Mouse (Mus musculus) limb, embryonic 14.5 days (tissue): ENCODE data around the gene Klhdc8a. TPM values are rescaled to one million over a fixed set of nuclear protein-coding genes. Genes with fewer than 3 reads are reported as not detected.
A peak's percentile ranks its signal among the peaks of the same experiment; 100 is the strongest.

Experiments used
- ATAC-seq: fragments of 200-750 bp; cut with Nextera tagmentation; 2 replicates; pipeline ENCODE4 v1.8.0; 2017; ENCODE audit warnings: low read depth, moderate number of reproducible peaks, moderate TSS enrichment; ENCODE audit not compliant: low FRiP score
- DNase-seq: peaks from one replicate; pipeline ENCODE4 v3.0.0-alpha.2; 2015; ENCODE audit warnings: low spot score
- H3K27ac ChIP-seq: fragments of 300-500 bp; sonication (generic); replicated peaks from 2 replicates; pipeline ENCODE4 v1.5.1; 2014; ENCODE audit warnings: low read depth, mild to moderate bottlenecking, low read length, moderate library complexity, mixed read lengths
- H3K27me3 ChIP-seq: fragments of 300-500 bp; sonication (generic); 2 replicates; pipeline ENCODE4 v1.6.1; 2014; ENCODE audit warnings: low read length, mixed read lengths; ENCODE audit not compliant: control insufficient read depth, insufficient read depth
- H3K36me3 ChIP-seq: fragments of 300-500 bp; sonication (generic); 2 replicates; pipeline ENCODE4 v1.6.1; 2014; ENCODE audit warnings: mild to moderate bottlenecking, low read length, moderate library complexity, mixed read lengths; ENCODE audit not compliant: control insufficient read depth, insufficient read depth
- H3K4me1 ChIP-seq: fragments of 300-500 bp; sonication (generic); 2 replicates; pipeline ENCODE4 v1.6.1; 2014; ENCODE audit warnings: antibody characterized with exemption, low read length, mixed read lengths; ENCODE audit not compliant: control insufficient read depth, insufficient read depth
- H3K4me2 ChIP-seq: fragments of 300-500 bp; sonication (generic); replicated peaks from 2 replicates; pipeline ENCODE4 v1.6.1; 2014; ENCODE audit warnings: low read depth, mild to moderate bottlenecking, low read length, moderate library complexity; ENCODE audit not compliant: severe bottlenecking
- H3K4me3 ChIP-seq: fragments of 300-500 bp; sonication (generic); replicated peaks from 2 replicates; pipeline ENCODE4 v1.5.1; 2014; ENCODE audit warnings: low read length
- H3K9ac ChIP-seq: fragments of 300-500 bp; sonication (generic); 2 replicates; pipeline ENCODE4 v1.6.1; 2014; ENCODE audit warnings: mild to moderate bottlenecking, low read depth, low read length, moderate library complexity; ENCODE audit not compliant: severe bottlenecking
- H3K9me3 ChIP-seq: fragments of 300-500 bp; sonication (generic); 2 replicates; pipeline ENCODE4 v1.6.1; 2016; ENCODE audit warnings: low read length; ENCODE audit not compliant: control insufficient read depth
- POLR2A ChIP-seq: fragments of 200-500 bp; IDR thresholded peaks from 2 replicates; pipeline ENCODE4 v1.8.0; 2012; ENCODE audit warnings: inconsistent platforms, mild to moderate bottlenecking, moderate library complexity, borderline replicate concordance; ENCODE audit not compliant: insufficient read depth, insufficient read length; ENCODE audit errors: extremely low read depth
- WGBS: fragments of 180-500 bp; shearing (Covaris S2); extraction: QIAGEN DNeasy Blood & Tissue Kit; methylation state at CpG from one replicate; pipeline ENCODE4 v1.1.7; 2014; 5-methylcytosine and 5-hydroxymethylcytosine counted together
- polyA plus RNA-seq, 2 experiments: library from polyadenylated mRNA; depleted of rRNA in 1 of 2; stranded (reverse) in 1 of 2; unstranded in 1 of 2; fragments of >200 nt; fragmentation: Nextera tagmentation in 1 of 2; extraction: Ambion mirVana in 1 of 2; gene quantifications; 2 replicates each; pipeline versions ENCODE4 v1.2.1 to v1.2.3; 2012 to 2014

Klhdc8a gene
- polyA plus RNA-seq, 2 experiments = 0.07 to 0.10 TPM

DNA sequence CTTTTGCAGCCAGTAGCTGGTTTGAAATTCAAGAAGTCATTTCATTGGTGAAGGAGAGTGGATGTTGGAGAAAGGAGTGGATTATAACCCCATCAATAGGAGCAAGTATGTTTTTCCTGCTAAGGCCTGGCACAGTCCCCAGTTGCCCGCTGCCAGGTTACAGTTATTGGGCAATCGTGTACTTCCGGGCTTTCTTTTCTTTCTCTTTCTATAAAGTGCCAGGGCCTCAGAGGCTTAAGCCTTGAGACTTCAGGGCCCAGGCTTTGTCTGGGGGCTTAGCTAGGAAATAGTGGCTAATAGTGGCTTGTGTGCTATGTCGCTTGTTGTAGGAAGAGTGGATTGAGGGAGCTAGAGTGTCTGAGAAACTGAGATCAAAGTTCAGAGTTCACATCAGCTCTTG, 19.0 kb downstream of the Klhdc8a start:
- WGBS = 59% methylated on average over 4 of the region's 4 CpGs
- peaks cover 16% of the 10 kb centered on the region; the same call in 1 of the 2 replicates for H3K4me1 ChIP-seq
- H3K4me3 ChIP-seq = 0 out of 2 replicates have a peak overlapping the region, but pooled peaks have one; percentile 4
- H3K27ac ChIP-seq = 0 out of 2 replicates have a peak overlapping the region, but pooled peaks have one; percentile 19
- H3K9ac ChIP-seq = no peak overlapping the region
- DNase-seq = no peak
- 0 out of 2 replicates have a peak overlapping the region, but pooled peaks have one; percentile 10 for H3K4me2 ChIP-seq
- no peaks in the 10 kb centered on the region for H3K9me3 ChIP-seq
- ATAC-seq = no peak
- peaks cover 9% of the 10 kb centered on the region for H3K27me3 ChIP-seq
- no peak for TF ChIP-seq POLR2A
- H3K36me3 ChIP-seq = no peaks in the 10 kb centered on the region

DNA sequence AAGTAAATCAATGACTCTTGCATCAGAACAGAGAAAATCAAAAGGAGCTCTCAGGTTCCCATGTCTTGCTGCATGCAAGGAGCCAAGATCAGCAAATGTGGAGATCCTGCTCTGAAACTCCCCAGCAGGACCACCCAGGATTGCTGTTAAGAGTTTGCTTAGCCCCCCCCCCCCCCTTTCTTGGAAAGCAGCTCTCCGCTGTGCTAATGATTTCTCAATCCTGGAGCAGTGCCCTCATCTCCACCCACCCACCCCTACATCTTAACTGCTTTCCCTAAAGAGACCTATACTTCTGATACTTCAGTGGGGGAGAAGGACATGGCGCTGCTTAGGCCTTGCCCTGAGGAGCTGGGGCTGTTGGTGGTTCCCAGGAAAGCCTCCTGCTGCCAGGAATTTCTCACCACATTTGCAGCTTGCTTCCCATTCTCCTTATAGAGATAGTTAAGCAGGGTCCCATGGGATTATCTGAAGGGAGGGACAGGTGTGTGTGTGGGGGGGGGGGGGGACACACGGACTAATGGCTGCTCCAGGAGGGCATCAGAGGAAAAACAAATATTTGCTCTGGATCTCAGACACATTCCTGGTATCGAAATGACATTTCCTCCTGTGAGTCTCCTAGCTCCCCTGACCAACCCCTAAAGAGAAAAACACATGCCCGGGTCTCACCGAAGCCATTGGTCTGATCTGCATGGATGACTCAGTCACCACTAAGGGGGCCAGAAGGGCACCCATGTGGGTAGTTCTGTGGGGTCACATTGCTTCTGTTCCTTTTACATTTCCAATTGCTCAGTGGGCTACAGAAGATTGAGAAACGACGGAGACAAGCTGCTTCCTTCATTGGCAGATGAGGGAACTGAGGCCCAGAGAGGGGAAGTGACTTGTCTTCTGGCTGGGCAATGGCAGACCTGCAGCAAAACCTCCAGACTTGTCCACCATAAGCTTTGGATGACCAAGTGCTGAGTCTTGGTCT, 19.8 kb downstream of the Klhdc8a start:
- Histone ChIP-seq H3K9ac (no peak overlapping the region), H3K4me2 (0 out of 2 replicates have a peak overlapping the region, but pooled peaks have one; percentile 10), H3K9me3 (no peaks in the 10 kb centered on the region), H3K36me3 (no peaks in the 10 kb centered on the region), H3K4me1 (peaks cover 16% of the 10 kb centered on the region; the same call in 1 of the 2 replicates), H3K27ac (no peak overlapping the region), H3K27me3 (peaks cover 9% of the 10 kb centered on the region), H3K4me3 (no peak overlapping the region)
- ATAC-seq (no peak), DNase-seq (no peak)
- WGBS = 39% methylated on average over 8 of the region's 8 CpGs
- TF ChIP-seq POLR2A = no peak

DNA sequence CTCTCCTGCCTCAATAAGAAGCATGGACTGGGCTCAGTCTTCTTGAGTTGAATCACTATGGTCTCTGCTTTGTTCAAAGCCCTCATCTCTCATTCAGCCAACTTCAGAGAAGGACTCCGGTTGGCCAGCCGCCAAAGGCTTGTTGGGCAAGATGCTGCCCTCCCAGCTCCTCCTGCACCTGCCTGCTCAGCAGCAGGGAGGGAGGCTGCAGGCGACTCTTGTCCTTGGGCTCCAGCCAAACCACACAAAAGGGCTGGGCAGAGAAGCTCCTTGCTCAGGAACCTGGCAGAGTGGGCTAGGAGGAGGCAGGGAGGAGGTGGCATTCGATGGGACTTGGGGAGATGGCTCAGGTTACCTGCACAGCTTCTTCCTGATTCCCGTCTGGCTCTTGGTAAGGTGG, 20.8 kb downstream of the Klhdc8a start:
- no peak for TF ChIP-seq POLR2A
- peaks cover 9% of the 10 kb centered on the region for H3K27me3 ChIP-seq

DNA sequence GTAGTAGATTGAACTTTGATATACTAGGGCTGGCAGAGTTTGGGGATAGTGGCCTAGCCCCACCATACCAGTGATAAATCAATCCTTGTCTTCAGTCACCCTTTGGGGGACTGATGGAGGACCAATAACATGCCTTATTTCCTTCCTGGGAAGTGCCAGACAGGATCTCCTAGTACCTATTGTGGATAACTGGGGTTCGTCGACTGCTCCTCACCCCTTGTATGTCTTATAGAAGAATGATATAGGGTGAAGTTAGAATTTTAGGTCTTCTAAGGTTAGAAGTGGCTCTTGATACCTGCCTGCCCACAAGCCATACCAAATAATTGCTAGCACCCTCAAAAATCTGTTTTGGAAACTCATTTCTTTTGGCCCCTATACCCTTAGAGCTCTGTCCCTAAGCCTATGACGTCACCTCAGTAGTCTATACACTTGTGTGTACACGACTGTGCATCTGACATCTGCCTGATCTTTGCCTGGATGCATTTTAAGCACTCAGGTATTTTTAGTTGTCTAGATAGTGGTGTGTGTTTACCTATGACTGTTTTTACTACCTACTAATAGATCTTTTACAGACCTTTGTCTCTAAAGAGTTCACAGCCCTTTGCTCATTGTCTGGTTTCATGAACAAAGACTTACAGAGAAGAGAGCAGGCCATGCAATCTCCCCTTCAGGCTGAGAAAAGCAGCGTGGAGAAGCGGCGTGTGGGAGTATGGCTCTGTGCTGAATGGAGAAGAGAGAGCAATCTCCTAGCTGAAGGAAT, 23.6 kb downstream of the Klhdc8a start:
- Histone ChIP-seq H3K9ac (no peak overlapping the region), H3K9me3 (no peaks in the 10 kb centered on the region), H3K36me3 (no peaks in the 10 kb centered on the region), H3K27me3 (peaks cover 7% of the 10 kb centered on the region; the same call in 1 of the 2 replicates), H3K4me1 (peaks cover 15% of the 10 kb centered on the region), H3K4me2 (no peak overlapping the region), H3K27ac (no peak overlapping the region), H3K4me3 (no peak overlapping the region)
- DNase-seq = no peak
- TF ChIP-seq POLR2A = no peak
- no peak for ATAC-seq
- 67% methylated on average over 7 of the region's 7 CpGs for WGBS

More for the DNA sequence above, 20.8 kb downstream of the Klhdc8a start:
- Histone ChIP-seq H3K4me3 (no peak overlapping the region), H3K9ac (no peak overlapping the region), H3K4me2 (no peak overlapping the region), H3K9me3 (no peaks in the 10 kb centered on the region), H3K36me3 (no peaks in the 10 kb centered on the region), H3K27ac (no peak overlapping the region), H3K4me1 (peaks cover 16% of the 10 kb centered on the region; the same call in 1 of the 2 replicates)
- ATAC-seq (no peak), DNase-seq (no peak)
- WGBS = 38% methylated on average over 5 of the region's 5 CpGs
